Mouse (Mus musculus) megakaryocyte, embryonic 14.5 days (primary cell): ENCODE data around the gene Lnx2.

Source experiments
- FLI1 ChIP-seq: IDR thresholded peaks from 2 replicates; pipeline ENCODE4 v1.6.1; 2012; ENCODE audit warnings: low read length, inconsistent platforms, mixed read lengths
- GATA1 ChIP-seq: IDR thresholded peaks from 3 replicates; pipeline ENCODE4 v1.6.1; 2012; ENCODE audit warnings: mixed read lengths, low read length, inconsistent platforms, borderline replicate concordance

DNA sequence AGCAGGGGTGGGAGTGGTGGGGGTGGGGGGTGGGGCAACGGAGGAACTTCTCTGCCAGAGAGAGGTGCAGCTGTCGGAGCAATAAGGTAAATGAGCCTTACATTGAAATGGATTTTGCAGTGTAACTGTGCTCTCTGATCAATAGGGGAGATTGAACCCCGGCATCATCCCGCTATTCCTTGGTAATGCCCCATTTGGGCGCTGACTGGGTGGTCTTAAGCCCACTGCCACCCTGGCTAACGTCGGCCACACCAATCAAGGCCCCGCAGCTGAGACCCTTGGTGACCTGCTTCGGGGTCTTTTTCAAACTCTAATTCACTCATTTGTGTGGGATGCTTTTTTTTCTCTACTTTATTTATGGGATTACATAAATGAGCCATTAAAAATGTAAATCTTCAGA is 48.4 kb upstream of the Lnx2 start:
- no peak for TF ChIP-seq GATA1
- no peak for TF ChIP-seq FLI1
